Mouse (Mus musculus): Measurements from ENCODE around the gene Mrpl53.

Gene Mrpl53

DNA sequence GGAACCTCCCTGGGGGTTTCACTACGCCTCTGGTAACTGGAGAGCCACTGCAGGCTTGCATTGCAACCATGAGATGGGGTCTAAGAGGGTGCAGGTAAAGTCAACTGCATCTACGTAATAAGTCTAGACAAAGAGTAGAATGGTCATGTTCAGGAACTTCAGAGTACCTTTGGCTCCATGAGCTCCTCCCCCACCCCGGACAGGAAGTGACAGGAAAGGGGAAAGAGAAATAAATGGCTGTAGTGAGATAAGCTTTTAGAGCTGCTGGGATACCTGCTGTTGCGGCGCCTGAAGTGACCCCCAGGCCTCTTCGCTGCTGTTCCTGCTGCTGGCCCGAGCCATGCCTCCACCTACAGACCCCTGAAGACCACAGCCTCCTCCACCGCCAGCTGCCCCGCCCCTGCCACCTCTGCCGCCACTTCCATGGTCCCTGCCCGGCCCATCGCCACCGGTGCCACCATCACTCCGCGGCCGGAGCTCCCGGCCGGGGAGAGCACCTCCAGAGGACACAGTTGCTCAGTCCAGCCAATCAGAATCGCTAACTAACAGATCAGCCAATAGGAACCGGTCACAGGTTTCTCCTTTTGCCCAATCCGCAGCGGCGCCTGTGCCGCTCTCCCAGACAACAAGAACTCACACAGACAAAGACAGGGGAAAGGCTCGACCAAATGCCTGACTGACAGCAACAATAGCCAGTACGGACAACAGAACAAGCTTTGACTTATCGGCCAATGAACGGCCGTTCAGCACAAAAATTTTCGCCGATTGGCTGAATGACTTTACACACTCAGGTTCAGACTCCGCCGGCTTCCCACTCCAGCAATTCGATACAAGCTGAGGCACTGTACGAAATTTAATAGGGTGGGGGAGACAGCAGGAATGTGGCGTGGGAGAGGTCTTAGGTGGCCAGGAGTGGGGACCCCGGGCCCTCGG lies 12.4 kb downstream of the Mrpl53 start, which contains the start of gene Wbp1:
Gene Wbp1 (minus strand): TSS at position 630 of the 933 bp plus-strand sequence.
- peak; percentile 90 for DNase-seq (ENCODE audit: extremely low spot score, low spot score)

DNA sequence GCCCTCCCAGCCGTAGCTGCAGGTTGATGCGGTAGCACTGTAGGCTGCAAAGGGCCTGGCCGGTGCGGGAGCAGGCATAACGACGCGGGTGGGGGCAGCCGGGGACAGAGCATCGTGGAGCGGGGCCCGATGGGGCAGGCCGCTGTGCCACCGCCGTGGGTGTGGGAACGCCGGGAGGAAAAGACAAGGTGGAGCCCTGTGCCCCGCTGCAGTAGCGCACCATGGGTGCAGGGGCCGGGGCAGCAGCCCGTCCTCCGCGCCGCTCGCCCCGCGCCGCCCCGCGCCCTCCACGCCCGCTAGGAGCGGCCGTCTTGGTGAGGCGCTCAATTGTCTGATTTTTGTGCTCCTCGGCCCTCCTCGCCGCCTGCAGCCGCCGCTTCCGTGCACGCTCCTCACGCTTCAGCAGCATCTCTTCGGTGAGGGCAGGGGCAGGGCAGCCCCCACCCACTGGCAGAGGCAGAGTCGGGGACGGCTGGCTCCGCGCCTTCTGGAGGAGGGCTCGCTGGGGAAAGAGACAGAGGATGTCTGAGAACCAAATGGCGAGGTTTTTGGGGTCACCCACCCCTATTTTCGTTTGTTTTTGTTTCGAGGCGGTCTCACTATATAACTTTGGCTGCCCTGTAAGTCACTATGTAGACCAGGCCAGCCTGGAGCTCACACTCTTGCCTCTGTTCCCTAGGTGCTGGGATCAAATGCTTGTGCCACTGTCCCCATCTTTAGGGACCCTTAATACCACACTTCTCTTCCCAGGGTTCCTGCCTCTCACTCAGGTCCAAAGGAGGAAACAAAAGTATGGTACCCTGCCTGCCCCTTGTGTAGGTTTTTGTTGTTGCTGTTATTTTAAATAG lies 13.2 kb downstream of the Mrpl53 start:
- DNase-seq (ENCODE audit: extremely low spot score, low spot score) = no peak

DNA sequence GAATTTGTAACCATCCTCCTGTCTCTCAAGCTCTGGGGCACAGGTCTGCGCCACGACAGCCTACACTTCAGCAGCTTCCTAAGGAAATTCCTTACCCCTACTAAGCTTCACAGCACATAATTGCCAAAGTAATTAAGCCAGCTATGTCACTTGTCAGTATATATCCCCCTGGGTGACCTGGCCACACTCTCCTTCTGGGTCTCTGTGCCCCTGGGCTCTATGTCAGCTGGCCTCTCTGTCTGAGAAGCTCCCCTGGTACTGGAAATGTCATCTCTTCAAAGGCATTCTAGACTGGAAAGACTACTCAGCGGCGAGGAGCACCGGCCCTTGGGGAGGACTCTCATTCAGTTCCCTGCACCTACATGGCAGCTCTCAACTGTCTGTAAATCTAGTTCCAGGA lies 14.1 kb downstream of the Mrpl53 start:
- no peak for DNase-seq (ENCODE audit: extremely low spot score, low spot score)

DNA sequence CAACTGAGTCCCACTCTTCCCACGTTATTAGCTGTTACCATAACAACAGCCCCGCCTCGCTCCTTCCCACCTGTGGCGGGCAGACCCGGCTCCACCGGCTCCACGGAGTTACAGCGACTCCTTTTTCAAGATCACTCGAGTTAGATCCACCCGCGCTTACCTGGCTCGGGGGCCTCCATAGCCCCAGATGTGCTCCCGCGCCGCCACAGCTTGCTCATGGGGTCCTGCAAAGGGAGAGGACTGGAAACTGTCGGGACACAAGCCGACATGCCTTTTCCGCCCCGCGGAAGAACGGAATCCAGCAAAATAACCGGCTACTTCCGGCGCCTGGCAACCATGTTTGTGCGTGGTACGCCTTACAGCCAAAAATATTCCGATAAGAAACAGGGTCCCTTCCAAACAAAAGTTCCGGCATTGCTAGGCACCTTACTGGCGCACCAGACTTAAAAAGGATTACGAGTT lies 16.0 kb downstream of the Mrpl53 start:
- DNase-seq (ENCODE audit: extremely low spot score, low spot score) = peak; percentile 94

DNA sequence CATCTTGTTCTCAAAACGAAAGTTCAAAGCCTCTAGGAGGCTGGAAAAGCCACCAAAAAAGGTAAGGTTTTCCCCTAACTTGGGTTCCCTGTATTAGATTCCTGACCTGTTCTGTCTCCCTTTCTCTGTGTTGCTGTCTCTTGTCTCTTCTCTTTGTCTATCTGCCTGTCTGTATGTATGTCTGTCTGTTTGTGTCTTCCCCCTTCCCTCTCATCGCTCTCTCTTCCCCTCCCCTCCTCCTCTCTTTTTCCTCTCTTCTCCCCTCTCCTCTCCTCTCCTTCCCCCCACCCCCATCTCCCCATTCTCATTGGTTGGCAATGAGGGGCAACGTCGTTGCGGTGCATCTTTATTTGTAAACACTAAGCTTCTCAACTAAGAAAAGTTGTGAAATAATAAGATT lies 16.5 kb downstream of the Mrpl53 start, which contains the start of gene Ino80b:
Gene Ino80b (minus strand): TSS at position 101 of the 400 bp plus-strand sequence.
- DNase-seq (ENCODE audit: extremely low spot score, low spot score) = no peak

DNA sequence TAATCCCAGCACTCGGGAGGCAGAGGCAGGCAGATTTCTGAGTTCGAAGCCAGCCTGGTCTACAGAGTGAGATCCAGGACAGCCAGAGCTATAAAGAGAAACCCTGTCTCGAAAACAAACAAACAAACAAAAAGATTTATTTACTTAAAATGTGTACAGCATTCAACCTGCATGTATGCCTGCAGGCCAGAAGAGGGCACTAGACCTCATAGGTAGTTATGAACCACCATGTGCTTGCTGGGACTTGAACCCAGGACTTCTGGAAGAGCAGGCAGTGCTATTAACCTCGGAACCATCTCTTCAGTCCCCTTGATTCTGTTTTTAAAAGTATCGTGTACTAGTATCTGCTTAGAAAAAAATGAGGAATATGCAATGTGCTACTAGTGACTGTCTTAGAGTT lies 18.6 kb downstream of the Mrpl53 start:
- DNase-seq (ENCODE audit: extremely low spot score, low spot score) = no peak

DNA sequence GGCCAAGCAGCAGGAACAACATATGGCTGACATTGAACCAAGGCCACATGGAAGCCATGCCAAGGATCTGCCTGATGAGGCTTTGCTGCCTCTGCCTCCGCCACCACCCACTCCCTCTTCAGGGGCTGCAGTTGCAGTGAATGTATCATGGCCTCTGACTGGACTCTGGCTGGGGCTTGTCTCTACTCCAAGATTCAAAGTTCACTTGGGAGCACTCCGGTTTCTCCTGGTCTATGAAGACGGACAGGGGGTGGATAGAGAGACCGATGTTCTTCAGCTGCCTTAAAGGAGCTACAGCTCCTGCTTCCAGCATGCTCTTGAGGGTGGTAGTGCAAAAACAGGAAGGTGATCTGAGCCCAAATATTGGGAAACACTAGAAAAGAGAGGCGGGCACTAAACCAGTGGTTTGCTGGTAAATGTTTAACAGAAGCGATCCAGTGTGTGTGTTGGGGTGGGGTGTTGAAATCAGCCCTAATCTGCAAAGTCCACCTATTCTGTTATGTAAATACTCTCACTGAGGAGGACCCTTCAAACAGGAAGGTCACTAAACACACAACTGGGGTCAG lies 22.7 kb downstream of the Mrpl53 start:
- DNase-seq (ENCODE audit: extremely low spot score, low spot score) = no peak

DNA sequence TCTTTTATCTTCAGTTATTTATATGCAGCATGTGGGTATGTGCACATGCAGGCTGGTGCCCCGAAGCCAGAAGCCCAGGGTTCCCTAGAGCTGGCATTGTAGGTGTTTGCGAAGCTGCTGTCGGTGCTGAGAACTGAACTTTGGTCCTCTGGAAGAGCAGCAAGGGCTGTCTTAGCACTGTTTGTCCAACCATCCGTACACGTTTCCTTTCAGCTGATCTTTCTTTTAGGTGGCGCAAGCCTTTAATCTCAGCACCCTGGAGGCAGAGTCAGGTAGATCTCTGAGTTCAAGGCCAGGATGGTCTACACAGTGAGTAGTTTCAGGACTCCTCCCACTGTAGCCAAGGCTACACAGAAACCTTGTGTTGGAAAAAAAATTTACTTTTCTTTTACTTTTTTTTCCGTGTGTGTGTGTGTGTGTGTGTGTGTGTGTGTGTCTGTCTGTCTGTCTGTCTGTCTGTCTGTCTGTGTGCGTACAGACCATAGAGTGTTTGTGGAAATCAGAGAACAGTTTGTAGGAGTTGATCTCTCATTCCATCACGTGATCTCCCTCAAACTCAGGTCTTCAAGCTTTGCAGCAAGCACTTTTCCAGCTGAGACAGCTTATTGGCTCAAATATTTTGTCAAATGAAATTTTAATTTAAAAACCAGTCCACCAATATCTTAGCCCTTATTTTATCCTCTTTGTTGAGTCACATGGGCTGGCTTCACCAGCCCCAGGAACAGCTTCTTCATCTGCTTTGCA lies 23.5 kb downstream of the Mrpl53 start:
- no peak for DNase-seq (ENCODE audit: extremely low spot score, low spot score)

DNA sequence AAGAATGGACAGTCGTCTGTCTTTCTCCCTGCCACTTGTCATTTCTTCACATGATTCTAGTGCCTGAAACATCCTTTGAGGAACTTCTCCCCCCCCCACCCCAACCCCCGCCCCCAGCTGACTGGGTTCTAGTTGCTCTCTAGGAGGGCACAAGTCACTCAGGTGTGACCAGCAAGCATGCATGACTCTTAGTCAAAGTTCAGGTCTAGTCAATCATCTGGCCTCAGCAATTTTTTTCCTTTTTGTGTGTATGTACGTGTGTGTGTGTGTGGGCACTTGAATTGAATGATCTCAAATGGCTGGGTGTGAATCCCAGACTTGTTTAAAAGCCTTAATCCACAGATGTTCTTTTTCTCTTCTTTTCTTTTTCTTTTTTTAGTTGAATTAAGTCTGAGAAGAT lies 25.4 kb downstream of the Mrpl53 start:
- no peak for DNase-seq (ENCODE audit: extremely low spot score, low spot score)

DNA sequence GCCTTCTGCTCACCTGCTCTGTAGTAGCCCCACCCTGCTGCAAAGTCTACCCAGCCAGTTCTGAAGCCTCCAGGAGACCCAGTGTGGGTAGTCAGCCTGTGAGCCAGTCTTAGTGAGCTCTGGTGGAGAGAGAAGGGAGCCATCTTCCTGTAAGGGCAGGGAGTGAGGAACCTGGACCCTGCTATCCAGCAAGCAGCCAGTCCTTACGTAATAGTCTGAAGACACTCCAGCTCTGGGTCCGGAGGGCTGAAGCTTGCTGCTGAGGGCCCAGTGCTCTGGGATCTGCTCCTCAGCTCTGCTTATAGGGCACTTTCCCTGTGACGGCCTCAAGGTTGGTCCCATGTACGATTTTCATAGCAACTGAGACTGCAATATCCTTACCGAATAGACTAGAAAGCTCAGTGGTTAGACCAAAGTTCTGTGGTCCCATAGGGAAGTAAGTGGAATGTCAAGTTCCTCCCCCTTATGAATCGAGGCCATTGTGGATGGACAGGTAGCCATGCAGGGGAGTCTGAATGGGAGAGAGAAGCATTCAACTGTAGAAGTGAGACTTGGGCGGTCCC lies 26.2 kb downstream of the Mrpl53 start, which contains the start of gene Rtkn:
Gene Rtkn (plus strand): TSS at position 513 of the 563 bp plus-strand sequence.
- no peak for DNase-seq (ENCODE audit: extremely low spot score, low spot score)

DNA sequence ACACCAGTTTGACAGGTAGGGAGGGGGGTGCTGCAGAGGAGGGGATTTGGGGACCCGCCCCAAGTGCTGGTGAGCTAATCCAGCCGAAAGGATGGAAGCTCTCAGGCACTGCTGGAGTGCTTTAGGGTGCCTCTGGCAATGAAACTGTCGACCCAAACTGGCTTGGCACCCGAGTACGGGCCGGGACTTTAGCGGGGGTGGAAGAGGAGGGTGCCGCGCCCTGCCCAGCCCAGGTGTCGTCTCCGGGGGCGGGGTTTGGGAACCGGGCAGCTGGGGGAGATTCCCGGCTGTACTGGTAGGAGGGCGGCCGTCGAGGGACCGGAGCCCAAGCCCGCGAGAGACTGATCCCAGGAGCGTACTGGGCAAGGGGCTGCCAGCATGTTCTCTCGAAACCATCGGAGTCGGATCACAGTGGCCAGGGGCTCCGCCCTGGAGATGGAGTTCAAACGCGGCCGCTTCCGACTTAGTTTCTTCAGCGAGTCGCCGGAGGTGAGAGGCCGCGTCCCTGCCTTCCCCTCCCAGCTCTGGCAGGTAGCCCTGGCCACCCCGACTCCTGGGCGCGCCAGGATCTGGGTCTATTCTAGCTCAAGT lies 26.8 kb downstream of the Mrpl53 start:
- peak; percentile 41 for DNase-seq (ENCODE audit: extremely low spot score, low spot score)

DNA sequence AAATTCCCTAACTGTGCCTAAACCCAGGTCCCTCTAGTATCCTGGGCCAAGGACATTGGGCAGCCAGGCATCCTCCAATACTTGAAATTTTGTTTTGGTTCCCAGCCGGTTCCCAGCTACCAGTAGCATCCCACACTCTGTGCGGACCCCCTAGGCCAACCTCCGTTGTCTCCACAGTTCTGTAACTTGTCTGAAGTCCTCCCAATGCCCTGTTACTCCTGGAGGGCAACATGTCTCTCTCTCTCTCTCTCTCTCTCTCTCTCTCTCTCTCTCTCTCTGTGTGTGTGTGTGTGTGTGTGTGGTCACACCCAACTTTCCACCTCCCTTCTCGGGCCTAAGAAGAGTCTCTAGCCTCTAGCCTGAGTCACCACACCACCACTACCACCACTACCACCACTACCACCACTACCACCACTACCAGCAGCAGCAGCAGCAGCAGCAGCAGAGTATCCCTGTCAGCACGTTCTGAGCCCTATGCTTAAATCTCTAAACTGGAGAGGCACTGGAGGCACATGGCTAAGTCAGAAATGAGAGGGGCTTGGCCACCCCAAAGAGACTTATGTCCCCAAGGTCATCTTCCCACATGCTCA lies 27.5 kb downstream of the Mrpl53 start:
- DNase-seq (ENCODE audit: extremely low spot score, low spot score) = no peak

DNA sequence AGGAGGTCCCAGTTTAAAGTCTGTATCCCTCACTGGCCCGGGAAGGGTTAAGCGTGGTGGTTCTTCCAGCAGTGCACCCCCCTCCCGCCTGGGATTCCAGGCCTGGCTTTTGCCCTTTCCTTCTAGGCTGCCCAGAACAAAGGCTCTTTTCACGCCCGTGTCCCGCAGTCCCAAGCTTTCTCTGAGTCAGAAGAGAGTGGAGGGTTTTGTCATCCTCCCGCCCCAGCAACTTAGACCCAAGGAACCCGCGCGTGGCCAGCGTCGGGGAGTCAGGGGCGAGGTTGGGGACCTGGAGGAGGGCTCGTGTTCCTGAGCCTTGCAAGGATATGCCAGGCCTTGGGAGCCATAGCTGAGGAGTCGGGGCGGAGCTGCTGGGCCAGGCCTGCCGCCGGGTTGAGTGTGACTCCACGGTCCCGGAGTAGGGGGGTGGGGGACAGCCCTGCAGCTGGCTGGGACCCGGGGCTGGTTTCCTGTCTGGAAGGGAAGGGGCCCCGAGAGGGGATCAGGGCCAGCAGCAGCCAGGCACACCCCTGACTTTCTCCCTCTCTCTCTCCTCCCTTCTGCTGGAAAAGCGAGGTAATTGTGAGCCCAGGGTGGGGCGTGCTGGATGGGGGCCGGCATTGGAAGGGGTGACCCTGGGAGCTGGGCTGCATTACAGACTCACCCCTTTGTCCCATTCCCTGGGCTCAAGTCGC lies 28.2 kb downstream of the Mrpl53 start:
- peak; percentile 89 for DNase-seq (ENCODE audit: extremely low spot score, low spot score)

DNA sequence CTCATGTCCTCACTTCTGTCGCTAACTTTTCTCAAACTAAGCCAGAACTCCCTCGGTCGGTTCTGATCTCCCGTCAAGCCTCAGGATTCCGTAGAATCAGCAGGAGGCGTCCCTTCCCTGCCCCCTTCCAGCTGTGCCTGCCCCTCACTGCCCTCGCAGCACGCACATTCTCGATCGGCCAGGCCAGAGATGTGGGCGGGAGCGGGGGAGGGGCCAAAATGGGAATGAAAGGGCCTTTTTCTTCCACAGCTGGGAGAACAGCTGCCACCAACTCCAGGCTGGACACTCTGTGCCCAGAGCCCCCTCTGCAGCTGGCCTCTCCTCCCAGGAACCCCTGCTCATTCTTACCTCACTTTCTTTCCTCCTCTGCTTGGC lies 28.7 kb downstream of the Mrpl53 start:
- peak; percentile 91 for DNase-seq (ENCODE audit: extremely low spot score, low spot score)

DNA sequence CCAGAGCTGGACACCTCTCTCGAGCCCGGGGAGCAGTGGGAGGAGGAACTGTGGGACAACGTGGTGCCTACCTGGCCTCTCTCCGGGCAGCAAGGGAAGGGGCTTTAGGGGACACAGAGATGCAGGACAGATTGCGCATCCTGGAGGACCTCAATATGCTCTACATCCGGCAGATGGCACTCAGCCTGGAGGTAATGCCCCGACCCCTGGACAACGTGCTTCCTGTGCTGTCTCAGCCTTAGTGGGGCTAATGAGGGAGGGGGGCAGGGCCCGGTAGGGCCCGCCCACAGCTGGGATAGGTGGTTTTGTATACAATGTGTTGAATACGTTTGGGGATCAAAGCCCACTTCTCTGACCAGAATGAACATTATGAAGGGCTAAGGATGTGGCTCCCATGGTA lies 29.2 kb downstream of the Mrpl53 start:
- DNase-seq (ENCODE audit: extremely low spot score, low spot score) = peak; percentile 75

DNA sequence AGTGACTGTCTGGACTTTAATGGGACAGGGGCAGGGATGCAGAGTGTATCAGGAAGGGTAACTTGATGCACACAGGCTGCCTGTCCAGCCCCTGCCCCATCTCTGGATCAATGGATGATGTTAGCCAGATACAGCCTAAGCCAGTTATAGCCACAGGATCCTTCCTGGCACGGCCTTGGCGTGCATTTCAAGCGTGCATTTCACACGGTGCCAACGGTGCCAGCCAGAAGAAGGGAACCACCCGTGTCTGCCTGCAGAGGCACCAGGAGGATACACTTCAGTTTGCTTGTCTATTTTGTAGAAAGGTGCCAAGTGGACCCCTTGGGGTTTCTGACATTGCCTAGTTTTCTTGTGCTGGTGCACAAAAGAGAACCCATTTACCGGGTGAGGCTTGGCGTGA lies 31.2 kb downstream of the Mrpl53 start:
- DNase-seq (ENCODE audit: extremely low spot score, low spot score) = no peak

DNA sequence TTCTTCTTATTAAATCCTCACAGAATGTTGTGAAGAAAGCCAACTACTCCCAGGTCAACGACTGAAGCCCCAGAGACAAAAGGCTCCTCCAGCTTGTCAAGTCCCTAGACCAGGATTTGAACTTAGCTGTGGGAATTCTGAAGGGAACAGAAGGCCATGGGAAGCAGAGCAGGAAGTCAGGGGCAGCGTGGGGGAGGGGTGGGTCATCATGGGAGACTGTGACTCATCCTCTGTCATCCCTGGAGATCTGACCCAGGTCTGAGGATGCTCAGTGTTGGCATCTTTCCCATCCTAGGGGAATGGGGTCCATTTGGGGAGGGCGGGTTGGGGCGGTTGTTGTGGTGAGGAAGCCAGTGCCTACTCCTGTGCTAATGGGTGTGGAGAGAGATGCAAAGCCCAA lies 32.8 kb downstream of the Mrpl53 start:
- no peak for DNase-seq (ENCODE audit: extremely low spot score, low spot score)

DNA sequence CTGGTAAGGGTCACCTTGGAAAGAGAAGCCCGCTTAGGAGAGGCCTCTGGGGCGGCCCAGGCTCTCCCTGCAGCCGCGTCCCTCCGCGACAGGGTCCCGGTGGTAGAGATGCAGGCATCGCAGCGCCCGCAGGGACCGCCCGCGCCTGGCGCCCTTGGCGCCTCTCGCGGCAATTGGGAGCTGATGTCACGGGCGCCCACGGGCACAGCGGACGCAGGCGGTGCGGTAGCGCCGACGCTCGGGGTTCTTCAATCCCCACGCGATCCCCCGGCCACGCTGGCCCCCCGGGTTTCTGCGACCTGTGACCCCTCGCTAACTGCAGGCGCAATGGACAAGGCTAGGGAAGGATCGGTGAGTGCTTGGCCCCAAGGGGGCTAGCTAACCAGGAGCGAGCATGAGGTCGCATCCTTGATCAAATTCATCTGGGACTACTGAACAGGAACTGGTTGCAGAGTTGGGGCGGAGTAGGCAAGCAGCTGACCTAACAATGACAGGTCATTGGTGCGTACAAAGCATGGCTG lies 33.4 kb downstream of the Mrpl53 start:
- peak; percentile 37 for DNase-seq (ENCODE audit: extremely low spot score, low spot score)

DNA sequence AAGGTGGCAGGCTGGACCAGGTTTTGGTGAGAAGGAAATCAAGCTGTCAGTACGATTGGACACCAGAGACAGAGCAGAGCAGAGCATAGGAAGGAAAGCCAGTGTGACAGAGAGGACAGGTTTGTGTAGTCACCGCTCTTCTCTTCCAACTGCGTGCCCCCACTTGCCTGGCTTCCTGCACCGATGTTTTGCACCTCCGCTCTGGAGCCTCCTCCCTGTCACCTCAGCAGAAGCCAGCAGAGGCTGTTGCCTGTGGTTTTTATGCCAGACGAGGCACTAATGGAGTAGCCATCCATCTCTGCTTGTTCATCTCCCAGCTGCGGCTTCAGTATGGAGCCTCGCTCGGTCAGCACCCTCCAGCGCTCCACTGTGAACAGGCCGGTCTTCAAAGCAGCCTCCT lies 34.0 kb downstream of the Mrpl53 start:
- DNase-seq (ENCODE audit: extremely low spot score, low spot score) = no peak

Measured in neural tube, embryonic 10.5 days (tissue).